Mouse (Mus musculus) hindbrain, embryonic 14.5 days (tissue): ENCODE results near the gene Socs1. TPM values are rescaled to one million over a fixed set of nuclear protein-coding genes. Genes with fewer than 3 reads are reported as not detected.

Source experiments
- ATAC-seq: fragments of 200-750 bp; cut with Nextera tagmentation; 2 replicates; pipeline ENCODE4 v1.8.0; 2017; ENCODE audit warnings: moderate number of reproducible peaks, mild to moderate bottlenecking, moderate TSS enrichment, moderate library complexity; ENCODE audit not compliant: low FRiP score
- DNase-seq: peaks from one replicate; pipeline ENCODE4 v3.0.0-alpha.2; 2015; ENCODE audit warnings: low spot score
- H3K27ac ChIP-seq: fragments of 300-500 bp; sonication (generic); 2 replicates; pipeline ENCODE4 v1.5.1; 2014; ENCODE audit warnings: mild to moderate bottlenecking, moderate library complexity
- H3K27me3 ChIP-seq: fragments of 300-500 bp; sonication (generic); 2 replicates; pipeline ENCODE4 v1.6.1; 2014; ENCODE audit warnings: mild to moderate bottlenecking, low read length, mixed read lengths; ENCODE audit not compliant: control insufficient read depth, insufficient read depth
- H3K36me3 ChIP-seq: fragments of 300-500 bp; sonication (generic); replicated peaks from 2 replicates; pipeline ENCODE4 v1.6.1; 2014; ENCODE audit not compliant: control insufficient read depth, insufficient read depth
- H3K4me1 ChIP-seq: fragments of 300-500 bp; sonication (generic); replicated peaks from 2 replicates; pipeline ENCODE4 v1.6.1; 2014; ENCODE audit warnings: antibody characterized with exemption, low read length, mixed read lengths; ENCODE audit not compliant: control insufficient read depth, insufficient read depth
- H3K4me2 ChIP-seq: fragments of 300-500 bp; sonication (generic); replicated peaks from 2 replicates; pipeline ENCODE4 v1.6.1; 2014; ENCODE audit warnings: mild to moderate bottlenecking, moderate library complexity
- H3K4me3 ChIP-seq: fragments of 300-500 bp; sonication (generic); replicated peaks from 2 replicates; pipeline ENCODE4 v1.5.1; 2014; ENCODE audit warnings: mild to moderate bottlenecking, low read length
- H3K9ac ChIP-seq: fragments of 300-500 bp; sonication (generic); 2 replicates; pipeline ENCODE4 v1.6.1; 2014
- H3K9me3 ChIP-seq: fragments of 300-500 bp; sonication (generic); 2 replicates; pipeline ENCODE4 v1.6.1; 2016; ENCODE audit warnings: low read length; ENCODE audit not compliant: control insufficient read depth
- WGBS: fragments of 180-500 bp; shearing (Covaris S2); extraction: QIAGEN DNeasy Blood & Tissue Kit; methylation state at CpG from one replicate; pipeline ENCODE4 v1.1.7; 2014; 5-methylcytosine and 5-hydroxymethylcytosine counted together
- polyA plus RNA-seq: library from polyadenylated mRNA; unstranded; fragments of >200 nt; fragmentation: Nextera tagmentation; extraction: Ambion mirVana; gene quantifications from 2 replicates; pipeline ENCODE4 v1.2.1, GENCODE M21; 2014

The Socs1 gene
- polyA plus RNA-seq, result 3.7 and 4.6 TPM in 2 replicates

- H3K4me2 ChIP-seq, result peak within 1 kb of the TSS; percentile 97
- ATAC-seq (peak; percentile 88), DNase-seq (peak; percentile 82)
- H3K27me3 ChIP-seq, result peaks cover 22% of the 10 kb centered on the region
- H3K4me3 ChIP-seq, result peak within 1 kb of the TSS; percentile 49
- H3K9me3 ChIP-seq, result no peaks in the 10 kb centered on the region
- under 1% methylated on average over 56 of the region's 59 CpGs for WGBS
- H3K36me3 ChIP-seq, result no peaks in the 10 kb centered on the region
- peaks cover 28% of the 10 kb centered on the region for H3K4me1 ChIP-seq
- peak within 1 kb of the TSS; percentile 85 for H3K27ac ChIP-seq
- H3K9ac ChIP-seq, result peak within 1 kb of the TSS; percentile 72
Measured at GRCm38 (mm10) chr16:10785371-10786231, at the start of gene Socs1. Socs1 (minus strand) TSS chr16:10785536.

- no peaks in the 10 kb centered on the region for H3K27me3 ChIP-seq
- no peak for ATAC-seq
- 0 out of 2 replicates have a peak, but pooled peaks cover 3% of the 10 kb centered on the region for H3K4me1 ChIP-seq
- peak overlapping the region; percentile 81 for H3K4me3 ChIP-seq
- H3K36me3 ChIP-seq, result no peaks in the 10 kb centered on the region
- no peak for DNase-seq
- WGBS, result 10% methylated on average over 12 of the region's 12 CpGs
- no peak overlapping the region for H3K27ac ChIP-seq
- H3K9me3 ChIP-seq, result no peaks in the 10 kb centered on the region
- peak overlapping the region; percentile 91 for H3K4me2 ChIP-seq
- H3K9ac ChIP-seq, result peak overlapping the region; percentile 56; the same call in 1 of the 2 replicates
Measured at GRCm38 (mm10) chr16:10834542-10834910, 49.2 kb upstream of the Socs1 start.

- no peak for ATAC-seq
- Histone ChIP-seq H3K27ac (no peak overlapping the region), H3K9me3 (no peaks in the 10 kb centered on the region), H3K4me1 (no peaks in the 10 kb centered on the region), H3K4me3 (no peak overlapping the region), H3K36me3 (no peaks in the 10 kb centered on the region), H3K27me3 (no peaks in the 10 kb centered on the region), H3K9ac (no peak overlapping the region), H3K4me2 (no peak overlapping the region)
- no peak for DNase-seq
- 82% methylated on average over 4 of the region's 4 CpGs for WGBS
Measured at GRCm38 (mm10) chr16:10828461-10828805, 43.1 kb upstream of the Socs1 start.

- no peak for DNase-seq
- no peak overlapping the region for H3K27ac ChIP-seq
- no peaks in the 10 kb centered on the region for H3K4me1 ChIP-seq
- H3K9ac ChIP-seq, result no peak overlapping the region
- no peaks in the 10 kb centered on the region for H3K9me3 ChIP-seq
- no peaks in the 10 kb centered on the region for H3K27me3 ChIP-seq
- WGBS, result 85% methylated on average over 7 of the region's 7 CpGs
- no peaks in the 10 kb centered on the region for H3K36me3 ChIP-seq
- no peak overlapping the region for H3K4me3 ChIP-seq
- no peak overlapping the region for H3K4me2 ChIP-seq
- no peak for ATAC-seq
Measured at GRCm38 (mm10) chr16:10827766-10828460, 42.6 kb upstream of the Socs1 start.

GRCm38 (mm10) chr16:10827269-10827668 is 41.9 kb upstream of the Socs1 start:
- Histone ChIP-seq H3K4me2 (no peak overlapping the region), H3K27ac (no peak overlapping the region), H3K9me3 (no peaks in the 10 kb centered on the region), H3K4me1 (no peaks in the 10 kb centered on the region), H3K27me3 (no peaks in the 10 kb centered on the region), H3K4me3 (no peak overlapping the region), H3K9ac (no peak overlapping the region), H3K36me3 (no peaks in the 10 kb centered on the region)
- ATAC-seq, result no peak
- 94% methylated on average over 9 of the region's 9 CpGs for WGBS
- DNase-seq, result no peak

- Histone ChIP-seq H3K4me1 (no peaks in the 10 kb centered on the region), H3K9ac (no peak overlapping the region), H3K4me2 (no peak overlapping the region), H3K4me3 (no peak overlapping the region), H3K27ac (no peak overlapping the region), H3K27me3 (no peaks in the 10 kb centered on the region), H3K36me3 (no peaks in the 10 kb centered on the region), H3K9me3 (no peaks in the 10 kb centered on the region)
- no peak for ATAC-seq
- 94% methylated on average over 4 of the region's 4 CpGs for WGBS
- no peak for DNase-seq
Measured at GRCm38 (mm10) chr16:10825840-10826239, 40.5 kb upstream of the Socs1 start.

GRCm38 (mm10) chr16:10824536-10824935 is 39.2 kb upstream of the Socs1 start:
- Histone ChIP-seq H3K27me3 (no peaks in the 10 kb centered on the region), H3K4me2 (no peak overlapping the region), H3K4me1 (no peaks in the 10 kb centered on the region), H3K36me3 (no peaks in the 10 kb centered on the region), H3K27ac (no peak overlapping the region), H3K4me3 (no peak overlapping the region), H3K9me3 (no peaks in the 10 kb centered on the region), H3K9ac (no peak overlapping the region)
- ATAC-seq, result no peak
- 85% methylated on average over 1 of the region's 1 CpGs for WGBS
- DNase-seq, result no peak

GRCm38 (mm10) chr16:10821387-10821786 is 36.1 kb upstream of the Socs1 start:
- WGBS, result 80% methylated on average over 4 of the region's 4 CpGs

GRCm38 (mm10) chr16:10819966-10820365 is 34.6 kb upstream of the Socs1 start:
- Histone ChIP-seq H3K36me3 (no peaks in the 10 kb centered on the region), H3K9me3 (no peaks in the 10 kb centered on the region), H3K4me3 (no peak overlapping the region), H3K27me3 (no peaks in the 10 kb centered on the region), H3K9ac (no peak overlapping the region), H3K4me2 (no peak overlapping the region), H3K4me1 (no peaks in the 10 kb centered on the region), H3K27ac (no peak overlapping the region)
- 81% methylated on average over 3 of the region's 3 CpGs for WGBS
- no peak for ATAC-seq
- DNase-seq, result no peak

More at GRCm38 (mm10) chr16:10821387-10821786, 36.1 kb upstream of the Socs1 start:
- DNase-seq (no peak), ATAC-seq (no peak)
- no peak overlapping the region for H3K4me3 ChIP-seq
- H3K36me3 ChIP-seq, result no peaks in the 10 kb centered on the region
- H3K4me2 ChIP-seq, result no peak overlapping the region
- H3K9ac ChIP-seq, result no peak overlapping the region
- no peak overlapping the region for H3K27ac ChIP-seq
- no peaks in the 10 kb centered on the region for H3K4me1 ChIP-seq
- no peaks in the 10 kb centered on the region for H3K9me3 ChIP-seq
- no peaks in the 10 kb centered on the region for H3K27me3 ChIP-seq
